Mouse (Mus musculus): ENCODE data around the gene Ranbp9. TPM values are rescaled to one million over a fixed set of nuclear protein-coding genes. Genes with fewer than 3 reads are reported as not detected.
A peak's percentile ranks its signal among the peaks of the same experiment; 100 is the strongest.

Gene Ranbp9
- total RNA-seq, 2 experiments from 2014 or later = 64.5 to 82.8 TPM

- no peak for ATAC-seq (replicated peaks; ENCODE audit: poor library complexity)
These were observed 108.2 kb downstream of the Ranbp9 start for GRCm38 (mm10) chr13:43372892-43373291.

- no peak for ATAC-seq (replicated peaks; ENCODE audit: poor library complexity)
These were observed 111.0 kb downstream of the Ranbp9 start for GRCm38 (mm10) chr13:43370063-43370462.

- ATAC-seq (replicated peaks; ENCODE audit: poor library complexity) = no peak
These were observed 115.3 kb downstream of the Ranbp9 start for GRCm38 (mm10) chr13:43365825-43366184.

- peak; percentile 99 for ATAC-seq (replicated peaks; ENCODE audit: poor library complexity)
These were observed 115.9 kb downstream of the Ranbp9 start, which contains the start of gene Sirt5 for GRCm38 (mm10) chr13:43364985-43365824. Sirt5 (plus strand) TSS chr13:43365496.

GRCm38 (mm10) chr13:43362353-43362752 is 118.7 kb downstream of the Ranbp9 start:
- ATAC-seq (replicated peaks; ENCODE audit: poor library complexity) = no peak

GRCm38 (mm10) chr13:43360534-43360933 is 120.5 kb downstream of the Ranbp9 start:
- ATAC-seq (replicated peaks; ENCODE audit: poor library complexity) = 0 out of 2 replicates have a peak, but pooled peaks have one; percentile 29

- ATAC-seq (replicated peaks; ENCODE audit: poor library complexity) = no peak
These were observed 124.5 kb downstream of the Ranbp9 start for GRCm38 (mm10) chr13:43356346-43357125.

- ATAC-seq (replicated peaks; ENCODE audit: poor library complexity) = no peak
These were observed 126.7 kb downstream of the Ranbp9 start for GRCm38 (mm10) chr13:43354362-43354761.

GRCm38 (mm10) chr13:43353356-43353755 is 127.7 kb downstream of the Ranbp9 start:
- ATAC-seq (replicated peaks; ENCODE audit: poor library complexity) = no peak

Other genes with a start within 250 kb of the Ranbp9 start
- gene Gfod1, start 177.1 kb downstream of the Ranbp9 start, total RNA-seq (2015) = 10.9 and 16.6 TPM in 2 replicates
- gene Gfod1, start 177.1 kb downstream of the Ranbp9 start, total RNA-seq (2017) = 6.1 and 10.3 TPM in 2 replicates
- 4.9 and 5.1 TPM in 2 replicates for gene Sirt5, start 115.8 kb downstream of the Ranbp9 start, total RNA-seq (2015)
- gene Sirt5, start 115.8 kb downstream of the Ranbp9 start, total RNA-seq (2017) = 8.1 and 12.1 TPM in 2 replicates
- gene Nol7, start 82.9 kb downstream of the Ranbp9 start, total RNA-seq (2015) = 173 and 183 TPM in 2 replicates
- gene Nol7, start 82.9 kb downstream of the Ranbp9 start, total RNA-seq (2017) = 231 and 270 TPM in 2 replicates
- 16.0 and 18.8 TPM in 2 replicates for gene Mcur1, start 78.9 kb upstream of the Ranbp9 start, total RNA-seq (2015)
- gene Mcur1, start 78.9 kb upstream of the Ranbp9 start, total RNA-seq (2017) = 13.7 and 13.8 TPM in 2 replicates
- gene Rnf182, start 134.4 kb upstream of the Ranbp9 start, total RNA-seq (2015) = not detected in 2 replicates
- gene Rnf182, start 134.4 kb upstream of the Ranbp9 start, total RNA-seq (2017) = not detected in 2 replicates